Mouse (Mus musculus) right cerebral cortex, postnatal 14 days (tissue): ENCODE measurements around the gene Nf2.
"Not testable (repeated sequence)": the region's sequence is repeated elsewhere in the genome, so short reads cannot be mapped to it uniquely, and the experiment has no call there.

ENCODE experiments used
- DNase-seq: peaks from one replicate; pipeline ENCODE4 v3.0.0; 2022

Gene Nf2

GRCm38 (mm10) chr11:4836755-4837154 lies 12.6 kb downstream of the Nf2 start:
- DNase-seq: peak; percentile 25

GRCm38 (mm10) chr11:4835436-4835835 lies 13.9 kb downstream of the Nf2 start:
- DNase-seq: no peak

- no peak for DNase-seq
Observed at GRCm38 (mm10) chr11:4833295-4833939, 15.9 kb downstream of the Nf2 start.

GRCm38 (mm10) chr11:4831066-4831465 lies 18.3 kb downstream of the Nf2 start:
- DNase-seq: no peak

- no peak for DNase-seq
Observed at GRCm38 (mm10) chr11:4827916-4828315, 21.4 kb downstream of the Nf2 start.

- no peak for DNase-seq
Observed at GRCm38 (mm10) chr11:4827340-4827739, 22.0 kb downstream of the Nf2 start.

GRCm38 (mm10) chr11:4826152-4826778 lies 23.1 kb downstream of the Nf2 start:
- no peak for DNase-seq

- DNase-seq: no peak
Observed at GRCm38 (mm10) chr11:4823655-4824312, 25.6 kb downstream of the Nf2 start.

GRCm38 (mm10) chr11:4822446-4822842 lies 26.9 kb downstream of the Nf2 start:
- DNase-seq: not testable (repeated sequence)

GRCm38 (mm10) chr11:4821492-4822445 lies 27.6 kb downstream of the Nf2 start:
- no peak for DNase-seq

- no peak for DNase-seq
Observed at GRCm38 (mm10) chr11:4814507-4815450, 34.6 kb downstream of the Nf2 start.

GRCm38 (mm10) chr11:4808311-4808710 lies 41.0 kb downstream of the Nf2 start:
- no peak for DNase-seq

GRCm38 (mm10) chr11:4806031-4806715 lies 43.2 kb downstream of the Nf2 start:
- DNase-seq: no peak

GRCm38 (mm10) chr11:4804921-4805562 lies 44.3 kb downstream of the Nf2 start:
- DNase-seq: no peak

GRCm38 (mm10) chr11:4803951-4804350 lies 45.4 kb downstream of the Nf2 start:
- no peak for DNase-seq

GRCm38 (mm10) chr11:4803426-4803825 lies 45.9 kb downstream of the Nf2 start:
- no peak for DNase-seq

- peak; percentile 42 for DNase-seq
Observed at GRCm38 (mm10) chr11:4803008-4803407, 46.3 kb downstream of the Nf2 start.

GRCm38 (mm10) chr11:4802401-4802800 lies 46.9 kb downstream of the Nf2 start:
- not testable (repeated sequence) for DNase-seq

- DNase-seq: no peak
Observed at GRCm38 (mm10) chr11:4800654-4801053, 48.7 kb downstream of the Nf2 start.

GRCm38 (mm10) chr11:4793006-4793405 lies 56.3 kb downstream of the Nf2 start:
- DNase-seq: no peak

GRCm38 (mm10) chr11:4791549-4791948 lies 57.8 kb downstream of the Nf2 start:
- DNase-seq: no peak
